Mouse (Mus musculus) midbrain, embryonic 11.5 days (tissue): Measurements from ENCODE around the gene Vmn1r63. TPM values are rescaled to one million over a fixed set of nuclear protein-coding genes. Genes with fewer than 3 reads are reported as not detected.
"Not testable (repeated sequence)": the region's sequence is repeated elsewhere in the genome, so short reads cannot be mapped to it uniquely, and the experiment has no call there.

Experiments
- ATAC-seq: fragments of 200-750 bp; cut with Nextera tagmentation; 2 replicates; pipeline ENCODE4 v1.8.0; 2017; ENCODE audit warnings: moderate TSS enrichment, moderate library complexity; ENCODE audit not compliant: low FRiP score
- DNase-seq: peaks from one replicate; pipeline ENCODE4 v3.0.0; 2015; ENCODE audit warnings: low spot score; ENCODE audit errors: missing footprints
- H3K27ac ChIP-seq: fragments of 300-500 bp; sonication (generic); 2 replicates; pipeline ENCODE4 v1.5.1; 2014; ENCODE audit warnings: low read depth, low read length
- H3K27me3 ChIP-seq: fragments of 300-500 bp; sonication (generic); 2 replicates; pipeline ENCODE4 v1.6.1; 2014; ENCODE audit warnings: mild to moderate bottlenecking, low read length, moderate library complexity, mixed read lengths; ENCODE audit not compliant: control insufficient read depth, insufficient read depth
- H3K36me3 ChIP-seq: fragments of 300-500 bp; sonication (generic); 2 replicates; pipeline ENCODE4 v1.6.1; 2014; ENCODE audit warnings: mild to moderate bottlenecking, low read length, moderate library complexity, mixed read lengths; ENCODE audit not compliant: control insufficient read depth, insufficient read depth
- H3K4me1 ChIP-seq: fragments of 300-500 bp; sonication (generic); 2 replicates; pipeline ENCODE4 v1.6.1; 2014; ENCODE audit warnings: low read length; ENCODE audit not compliant: control insufficient read depth, insufficient read depth
- H3K4me2 ChIP-seq: fragments of 300-500 bp; sonication (generic); 2 replicates; pipeline ENCODE4 v1.6.1; 2014; ENCODE audit warnings: mild to moderate bottlenecking, moderate library complexity
- H3K4me3 ChIP-seq: fragments of 300-500 bp; sonication (generic); 2 replicates; pipeline ENCODE4 v1.5.1; 2014; ENCODE audit warnings: low read depth, low read length
- H3K9ac ChIP-seq: fragments of 300-500 bp; sonication (generic); 2 replicates; pipeline ENCODE4 v1.6.1; 2014; ENCODE audit warnings: low read length
- H3K9me3 ChIP-seq: fragments of 300-500 bp; sonication (generic); 2 replicates; pipeline ENCODE4 v1.6.1; 2016; ENCODE audit warnings: low read length; ENCODE audit not compliant: control insufficient read depth
- WGBS: fragments of 180-500 bp; shearing (Covaris S2); extraction: QIAGEN DNeasy Blood & Tissue Kit; methylation state at CpG from one replicate; pipeline ENCODE4 v1.1.7; 2014; 5-methylcytosine and 5-hydroxymethylcytosine counted together
- polyA plus RNA-seq: library from polyadenylated mRNA; unstranded; fragments of >200 nt; fragmentation: Nextera tagmentation; extraction: Ambion mirVana; gene quantifications from 2 replicates; pipeline ENCODE4 v1.2.1, GENCODE M21; 2014

The Vmn1r63 gene
- not detected in 2 replicates for polyA plus RNA-seq

DNA sequence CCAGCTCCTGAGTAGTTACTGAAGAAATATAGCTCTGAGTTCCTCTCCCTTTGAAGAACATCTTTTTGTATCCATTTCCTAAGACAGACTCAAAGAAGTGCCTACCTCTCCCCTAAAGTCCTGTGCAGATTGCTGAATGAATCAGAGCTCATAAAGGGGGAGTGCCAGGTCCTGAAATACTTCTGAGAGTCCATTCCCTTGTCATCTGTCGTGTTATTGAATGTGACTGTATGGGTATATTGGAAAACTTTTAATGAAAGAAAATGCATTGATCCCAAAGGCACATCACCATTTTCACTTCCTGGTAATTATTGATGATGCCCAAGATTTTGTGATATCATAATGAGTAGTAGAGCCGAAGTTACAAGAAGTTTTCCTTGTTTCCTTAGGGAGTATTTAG, at the start of gene Vmn1r63:
Gene Vmn1r63 (minus strand): TSS at position 101 of the 400 bp plus-strand sequence.
- H3K27ac ChIP-seq, H3K4me1 ChIP-seq, H3K4me3 ChIP-seq, DNase-seq, H3K27me3 ChIP-seq, H3K9ac ChIP-seq, H3K36me3 ChIP-seq, ATAC-seq, H3K9me3 ChIP-seq, H3K4me2 ChIP-seq: not testable (repeated sequence)
- no CpG with 5 or more reads among the region's 2 CpGs for WGBS

Other genes starting within 250 kb of the Vmn1r63 start
- not detected in 2 replicates for gene Vmn1r61, start 192.2 kb downstream of the Vmn1r63 start, polyA plus RNA-seq
- not detected in 2 replicates for gene Vmn1r62, start 131.8 kb downstream of the Vmn1r63 start, polyA plus RNA-seq
- not detected in 2 replicates for gene Vmn1r64, start 79.1 kb upstream of the Vmn1r63 start, polyA plus RNA-seq
- not detected in 2 replicates for gene Vmn1r65, start 205.6 kb upstream of the Vmn1r63 start, polyA plus RNA-seq
- gene Nlrp4c, start 239.7 kb upstream of the Vmn1r63 start, polyA plus RNA-seq: not detected in 2 replicates